Mouse (Mus musculus) limb, embryonic 14.5 days (tissue): ENCODE data around the gene Zfand3. TPM values are rescaled to one million over a fixed set of nuclear protein-coding genes. Genes with fewer than 3 reads are reported as not detected.

ENCODE experiments used
- ATAC-seq: fragments of 200-750 bp; cut with Nextera tagmentation; 2 replicates; pipeline ENCODE4 v1.8.0; 2017; ENCODE audit warnings: low read depth, moderate number of reproducible peaks, moderate TSS enrichment; ENCODE audit not compliant: low FRiP score
- DNase-seq: peaks from one replicate; pipeline ENCODE4 v3.0.0-alpha.2; 2015; ENCODE audit warnings: low spot score
- H3K27ac ChIP-seq: fragments of 300-500 bp; sonication (generic); replicated peaks from 2 replicates; pipeline ENCODE4 v1.5.1; 2014; ENCODE audit warnings: low read depth, mild to moderate bottlenecking, low read length, moderate library complexity, mixed read lengths
- H3K27me3 ChIP-seq: fragments of 300-500 bp; sonication (generic); 2 replicates; pipeline ENCODE4 v1.6.1; 2014; ENCODE audit warnings: low read length, mixed read lengths; ENCODE audit not compliant: control insufficient read depth, insufficient read depth
- H3K36me3 ChIP-seq: fragments of 300-500 bp; sonication (generic); 2 replicates; pipeline ENCODE4 v1.6.1; 2014; ENCODE audit warnings: mild to moderate bottlenecking, low read length, moderate library complexity, mixed read lengths; ENCODE audit not compliant: control insufficient read depth, insufficient read depth
- H3K4me1 ChIP-seq: fragments of 300-500 bp; sonication (generic); 2 replicates; pipeline ENCODE4 v1.6.1; 2014; ENCODE audit warnings: antibody characterized with exemption, low read length, mixed read lengths; ENCODE audit not compliant: control insufficient read depth, insufficient read depth
- H3K4me2 ChIP-seq: fragments of 300-500 bp; sonication (generic); replicated peaks from 2 replicates; pipeline ENCODE4 v1.6.1; 2014; ENCODE audit warnings: low read depth, mild to moderate bottlenecking, low read length, moderate library complexity; ENCODE audit not compliant: severe bottlenecking
- H3K4me3 ChIP-seq: fragments of 300-500 bp; sonication (generic); replicated peaks from 2 replicates; pipeline ENCODE4 v1.5.1; 2014; ENCODE audit warnings: low read length
- H3K9ac ChIP-seq: fragments of 300-500 bp; sonication (generic); 2 replicates; pipeline ENCODE4 v1.6.1; 2014; ENCODE audit warnings: mild to moderate bottlenecking, low read depth, low read length, moderate library complexity; ENCODE audit not compliant: severe bottlenecking
- H3K9me3 ChIP-seq: fragments of 300-500 bp; sonication (generic); 2 replicates; pipeline ENCODE4 v1.6.1; 2016; ENCODE audit warnings: low read length; ENCODE audit not compliant: control insufficient read depth
- POLR2A ChIP-seq: fragments of 200-500 bp; IDR thresholded peaks from 2 replicates; pipeline ENCODE4 v1.8.0; 2012; ENCODE audit warnings: inconsistent platforms, mild to moderate bottlenecking, moderate library complexity, borderline replicate concordance; ENCODE audit not compliant: insufficient read depth, insufficient read length; ENCODE audit errors: extremely low read depth
- WGBS: fragments of 180-500 bp; shearing (Covaris S2); extraction: QIAGEN DNeasy Blood & Tissue Kit; methylation state at CpG from one replicate; pipeline ENCODE4 v1.1.7; 2014; 5-methylcytosine and 5-hydroxymethylcytosine counted together
- polyA plus RNA-seq, 2 experiments: library from polyadenylated mRNA; depleted of rRNA in 1 of 2; stranded (reverse) in 1 of 2; unstranded in 1 of 2; fragments of >200 nt; fragmentation: Nextera tagmentation in 1 of 2; extraction: Ambion mirVana in 1 of 2; gene quantifications; 2 replicates each; pipeline versions ENCODE4 v1.2.1 to v1.2.3; 2012 to 2014

Gene Zfand3
- polyA plus RNA-seq, 2 experiments = 43.1 to 107 TPM

- 0 out of 2 replicates have a peak, but pooled peaks cover 3% of the 10 kb centered on the region for H3K4me1 ChIP-seq
- no peak for ATAC-seq
- H3K9me3 ChIP-seq = no peaks in the 10 kb centered on the region
- 80% methylated on average over 1 of the region's 1 CpGs for whole genome bisulfite sequencing
- no peaks in the 10 kb centered on the region for H3K27me3 ChIP-seq
- H3K27ac ChIP-seq = no peak overlapping the region
- no peak overlapping the region for H3K9ac ChIP-seq
- no peak for DNase-seq
- H3K36me3 ChIP-seq = no peaks in the 10 kb centered on the region; the same call in 1 of the 2 replicates
- TF ChIP-seq POLR2A = no peak
- H3K4me2 ChIP-seq = no peak overlapping the region
- no peak overlapping the region for H3K4me3 ChIP-seq
These were observed 143.4 kb downstream of the Zfand3 start for GRCm38 (mm10) chr17:30147897-30148296.

DNA sequence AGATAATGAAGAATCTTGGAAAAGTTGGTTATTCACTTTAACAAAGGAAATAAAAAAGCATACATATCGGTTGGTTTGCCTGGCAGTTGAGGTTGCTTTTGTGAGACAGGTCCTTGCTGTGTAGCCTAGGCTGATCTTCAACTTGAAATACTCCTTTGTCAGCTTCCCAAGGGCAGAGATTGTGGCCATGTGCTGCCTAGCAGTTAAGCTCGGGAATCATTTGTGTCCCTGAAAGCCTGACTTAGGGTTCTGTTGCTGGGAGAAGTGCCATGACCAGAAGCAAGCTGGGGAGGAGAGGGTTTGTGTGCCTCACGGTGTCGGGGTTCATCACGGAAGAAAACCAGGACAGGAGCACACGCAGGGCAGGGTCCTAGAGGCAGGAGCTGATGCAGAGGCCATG lies 143.8 kb downstream of the Zfand3 start:
- 0 out of 2 replicates have a peak, but pooled peaks cover 3% of the 10 kb centered on the region for H3K4me1 ChIP-seq
- 81% methylated on average over 6 of the region's 6 CpGs for WGBS

GRCm38 (mm10) chr17:30149911-30150310 lies 145.4 kb downstream of the Zfand3 start:
- peaks cover 10% of the 10 kb centered on the region; the same call in 1 of the 2 replicates for H3K4me1 ChIP-seq
- H3K27me3 ChIP-seq = no peaks in the 10 kb centered on the region
- H3K4me3 ChIP-seq = no peak overlapping the region
- no peaks in the 10 kb centered on the region for H3K9me3 ChIP-seq
- no peak for DNase-seq
- H3K27ac ChIP-seq = no peak overlapping the region
- H3K36me3 ChIP-seq = 0 out of 2 replicates have a peak, but pooled peaks cover 3% of the 10 kb centered on the region
- no peak for ATAC-seq
- TF ChIP-seq POLR2A = no peak
- 56% methylated on average over 6 of the region's 6 CpGs for WGBS
- no peak overlapping the region for H3K9ac ChIP-seq
- H3K4me2 ChIP-seq = no peak overlapping the region

More for the DNA sequence above, 143.8 kb downstream of the Zfand3 start:
- no peak overlapping the region for H3K4me2 ChIP-seq
- H3K9ac ChIP-seq = no peak overlapping the region
- no peaks in the 10 kb centered on the region for H3K9me3 ChIP-seq
- no peak for DNase-seq
- no peaks in the 10 kb centered on the region for H3K27me3 ChIP-seq
- no peak overlapping the region for H3K27ac ChIP-seq
- TF ChIP-seq POLR2A = no peak
- no peak for ATAC-seq
- no peaks in the 10 kb centered on the region; the same call in 1 of the 2 replicates for H3K36me3 ChIP-seq
- no peak overlapping the region for H3K4me3 ChIP-seq

- DNase-seq (no peak), ATAC-seq (no peak)
- Histone ChIP-seq H3K4me3 (no peak overlapping the region), H3K27me3 (no peaks in the 10 kb centered on the region), H3K36me3 (0 out of 2 replicates have a peak, but pooled peaks cover 5% of the 10 kb centered on the region), H3K27ac (no peak overlapping the region), H3K9ac (no peak overlapping the region), H3K9me3 (no peaks in the 10 kb centered on the region), H3K4me2 (no peak overlapping the region), H3K4me1 (peaks cover 11% of the 10 kb centered on the region; the same call in 1 of the 2 replicates)
- WGBS = 32% methylated on average over 4 of the region's 4 CpGs
- no peak for TF ChIP-seq POLR2A
These were observed 149.6 kb downstream of the Zfand3 start for GRCm38 (mm10) chr17:30154144-30154543.

GRCm38 (mm10) chr17:30154861-30155260 lies 150.3 kb downstream of the Zfand3 start:
- DNase-seq (no peak), ATAC-seq (no peak)
- Histone ChIP-seq H3K4me2 (no peak overlapping the region), H3K36me3 (0 out of 2 replicates have a peak, but pooled peaks cover 5% of the 10 kb centered on the region), H3K9ac (no peak overlapping the region), H3K9me3 (no peaks in the 10 kb centered on the region), H3K27ac (no peak overlapping the region), H3K4me1 (peaks cover 11% of the 10 kb centered on the region; the same call in 1 of the 2 replicates), H3K27me3 (no peaks in the 10 kb centered on the region), H3K4me3 (no peak overlapping the region)
- WGBS = 38% methylated on average over 1 of the region's 1 CpGs
- no peak for TF ChIP-seq POLR2A
